Mouse (Mus musculus): Measurements from ENCODE around the gene Chkb.

DNA sequence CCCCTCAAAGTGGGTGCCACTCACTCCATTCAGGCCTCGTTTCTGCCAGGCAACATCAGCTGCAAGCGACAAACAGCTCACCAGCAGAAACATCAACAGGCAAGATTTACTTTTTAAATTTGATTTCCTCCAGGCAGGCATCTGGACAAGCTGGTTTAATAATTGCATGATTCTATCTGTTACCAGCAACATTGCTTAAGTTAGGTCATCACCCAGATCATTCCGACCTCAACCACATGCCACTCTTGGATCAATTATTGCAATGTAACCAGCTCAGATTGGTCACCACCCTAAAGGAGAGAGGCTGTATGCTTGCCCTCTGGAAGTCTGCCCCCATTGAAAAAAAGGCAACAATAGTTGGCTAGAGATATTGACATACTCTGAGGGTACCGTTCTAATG, 41.8 kb upstream of the Chkb start:
- TF ChIP-seq CTCF (IDR thresholded peaks at IDR 0.05; ENCODE audit: control insufficient read depth, insufficient read depth, low read length): no peak
- no peak for TF ChIP-seq POLR2A (IDR thresholded peaks at IDR 0.05; ENCODE audit: borderline replicate concordance, control insufficient read depth, low read depth, low read length)

Data from bone marrow, adult 2 months (tissue).